Mouse (Mus musculus): Measurements from ENCODE around the gene Rag2. TPM values are rescaled to one million over a fixed set of nuclear protein-coding genes. Genes with fewer than 3 reads are reported as not detected.

The Rag2 gene
- polyA plus RNA-seq, 1 experiment, result 55.7 TPM

GRCm38 (mm10) chr2:101621611-101622010 lies 2.9 kb upstream of the Rag2 start:
- H3K27me3 ChIP-seq (ENCODE audit: control insufficient read depth, insufficient read depth, low read length), result no peaks in the 10 kb centered on the region
- TF ChIP-seq POLR2A (IDR thresholded peaks at IDR 0.05; ENCODE audit: control insufficient read depth, extremely low read depth, insufficient read depth, low read length, poor library complexity), result no peak
- TF ChIP-seq CTCF (IDR thresholded peaks at IDR 0.05; ENCODE audit: borderline replicate concordance, control insufficient read depth, extremely low read depth, insufficient read depth, low read length, poor library complexity), result no peak
- H3K36me3 ChIP-seq (ENCODE audit: control insufficient read depth, insufficient read depth, low read length), result peaks cover 4% of the 10 kb centered on the region; the same call in 1 of the 2 replicates
- H3K4me3 ChIP-seq (ENCODE audit: control insufficient read depth, insufficient read depth, low read length), result no peak overlapping the region
- WGBS, result 11% methylated on average over 7 of the region's 7 CpGs
- peak overlapping the region; percentile 100 for H3K27ac ChIP-seq (ENCODE audit: control insufficient read depth, insufficient read depth, low read length)
- H3K4me1 ChIP-seq (replicated peaks; ENCODE audit: control insufficient read depth, insufficient read depth, low read length), result peaks cover 17% of the 10 kb centered on the region
- DNase-seq, result peak; percentile 25

DNA sequence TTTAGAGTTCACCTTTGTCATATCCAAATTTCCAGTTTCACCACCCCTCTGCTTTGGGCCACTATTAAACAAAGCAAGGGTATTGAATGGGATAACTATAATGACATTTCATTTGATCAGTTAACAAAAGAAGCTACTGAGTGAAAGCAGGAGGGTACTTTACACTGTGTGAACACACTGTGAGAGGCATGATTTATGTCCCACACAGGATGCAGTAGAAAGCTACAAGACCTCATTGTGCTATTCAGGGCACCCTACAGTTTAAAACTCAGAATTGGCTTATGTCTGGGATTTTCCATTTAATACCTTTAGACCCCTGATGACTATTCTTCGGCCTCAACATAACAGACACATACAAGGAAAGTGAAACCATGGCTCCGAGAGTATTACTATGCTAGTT lies 1.5 kb upstream of the Rag2 start:
- Histone ChIP-seq H3K4me1 (replicated peaks; ENCODE audit: control insufficient read depth, insufficient read depth, low read length) (peaks cover 14% of the 10 kb centered on the region), H3K4me3 (ENCODE audit: control insufficient read depth, insufficient read depth, low read length) (no peak overlapping the region), H3K27ac (ENCODE audit: control insufficient read depth, insufficient read depth, low read length) (no peak overlapping the region; the same call in 1 of the 2 replicates), H3K36me3 (ENCODE audit: control insufficient read depth, insufficient read depth, low read length) (peaks cover 5% of the 10 kb centered on the region; the same call in 1 of the 2 replicates), H3K27me3 (ENCODE audit: control insufficient read depth, insufficient read depth, low read length) (no peaks in the 10 kb centered on the region)
- TF ChIP-seq POLR2A (IDR thresholded peaks at IDR 0.05; ENCODE audit: control insufficient read depth, extremely low read depth, insufficient read depth, low read length, poor library complexity) (no peak), CTCF (IDR thresholded peaks at IDR 0.05; ENCODE audit: borderline replicate concordance, control insufficient read depth, extremely low read depth, insufficient read depth, low read length, poor library complexity) (no peak)
- DNase-seq, result peak; percentile 6
- WGBS, result 44% methylated on average over 2 of the region's 2 CpGs

GRCm38 (mm10) chr2:101624011-101624410 lies 507 bp upstream of the Rag2 start:
- WGBS, result 18% methylated on average over 2 of the region's 2 CpGs
- peaks cover 15% of the 10 kb centered on the region; the same call in 1 of the 2 replicates for H3K36me3 ChIP-seq (ENCODE audit: control insufficient read depth, insufficient read depth, low read length)
- TF ChIP-seq POLR2A (IDR thresholded peaks at IDR 0.05; ENCODE audit: control insufficient read depth, extremely low read depth, insufficient read depth, low read length, poor library complexity), result no peak
- no peak for TF ChIP-seq CTCF (IDR thresholded peaks at IDR 0.05; ENCODE audit: borderline replicate concordance, control insufficient read depth, extremely low read depth, insufficient read depth, low read length, poor library complexity)
- no peaks in the 10 kb centered on the region for H3K27me3 ChIP-seq (ENCODE audit: control insufficient read depth, insufficient read depth, low read length)
- H3K4me1 ChIP-seq (replicated peaks; ENCODE audit: control insufficient read depth, insufficient read depth, low read length), result peaks cover 17% of the 10 kb centered on the region
- peak; percentile 4 for DNase-seq
- H3K4me3 ChIP-seq (ENCODE audit: control insufficient read depth, insufficient read depth, low read length), result no peak overlapping the region
- H3K27ac ChIP-seq (ENCODE audit: control insufficient read depth, insufficient read depth, low read length), result peak overlapping the region; percentile 40; the same call in 1 of the 2 replicates

DNA sequence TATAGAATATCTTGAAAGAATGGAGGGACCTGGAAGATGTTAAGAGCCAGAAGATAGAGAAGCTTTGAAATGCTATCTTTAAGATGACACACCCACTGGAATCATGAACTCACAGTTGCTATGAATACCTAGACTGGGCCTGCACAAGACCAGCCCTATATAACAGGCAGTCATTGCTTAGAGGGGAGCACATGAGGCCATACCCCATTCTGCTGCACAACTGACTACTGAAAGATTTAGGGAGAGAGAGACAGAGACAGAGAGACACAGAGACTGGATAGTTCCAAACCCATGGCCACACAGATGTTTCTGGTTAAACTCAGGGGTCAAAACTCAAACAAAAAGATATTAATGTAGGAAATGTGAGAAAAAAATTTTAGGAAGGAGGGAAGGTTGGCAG lies 2.7 kb downstream of the Rag2 start:
- peaks cover 41% of the 10 kb centered on the region for H3K36me3 ChIP-seq (ENCODE audit: control insufficient read depth, insufficient read depth, low read length)
- TF ChIP-seq CTCF (IDR thresholded peaks at IDR 0.05; ENCODE audit: borderline replicate concordance, control insufficient read depth, extremely low read depth, insufficient read depth, low read length, poor library complexity) (no peak), POLR2A (IDR thresholded peaks at IDR 0.05; ENCODE audit: control insufficient read depth, extremely low read depth, insufficient read depth, low read length, poor library complexity) (no peak)
- no peak for DNase-seq
- H3K4me3 ChIP-seq (ENCODE audit: control insufficient read depth, insufficient read depth, low read length), result no peak overlapping the region
- peaks cover 17% of the 10 kb centered on the region for H3K4me1 ChIP-seq (replicated peaks; ENCODE audit: control insufficient read depth, insufficient read depth, low read length)
- no peaks in the 10 kb centered on the region for H3K27me3 ChIP-seq (ENCODE audit: control insufficient read depth, insufficient read depth, low read length)
- H3K27ac ChIP-seq (ENCODE audit: control insufficient read depth, insufficient read depth, low read length), result peak overlapping the region; percentile 8; the same call in 1 of the 2 replicates

DNA sequence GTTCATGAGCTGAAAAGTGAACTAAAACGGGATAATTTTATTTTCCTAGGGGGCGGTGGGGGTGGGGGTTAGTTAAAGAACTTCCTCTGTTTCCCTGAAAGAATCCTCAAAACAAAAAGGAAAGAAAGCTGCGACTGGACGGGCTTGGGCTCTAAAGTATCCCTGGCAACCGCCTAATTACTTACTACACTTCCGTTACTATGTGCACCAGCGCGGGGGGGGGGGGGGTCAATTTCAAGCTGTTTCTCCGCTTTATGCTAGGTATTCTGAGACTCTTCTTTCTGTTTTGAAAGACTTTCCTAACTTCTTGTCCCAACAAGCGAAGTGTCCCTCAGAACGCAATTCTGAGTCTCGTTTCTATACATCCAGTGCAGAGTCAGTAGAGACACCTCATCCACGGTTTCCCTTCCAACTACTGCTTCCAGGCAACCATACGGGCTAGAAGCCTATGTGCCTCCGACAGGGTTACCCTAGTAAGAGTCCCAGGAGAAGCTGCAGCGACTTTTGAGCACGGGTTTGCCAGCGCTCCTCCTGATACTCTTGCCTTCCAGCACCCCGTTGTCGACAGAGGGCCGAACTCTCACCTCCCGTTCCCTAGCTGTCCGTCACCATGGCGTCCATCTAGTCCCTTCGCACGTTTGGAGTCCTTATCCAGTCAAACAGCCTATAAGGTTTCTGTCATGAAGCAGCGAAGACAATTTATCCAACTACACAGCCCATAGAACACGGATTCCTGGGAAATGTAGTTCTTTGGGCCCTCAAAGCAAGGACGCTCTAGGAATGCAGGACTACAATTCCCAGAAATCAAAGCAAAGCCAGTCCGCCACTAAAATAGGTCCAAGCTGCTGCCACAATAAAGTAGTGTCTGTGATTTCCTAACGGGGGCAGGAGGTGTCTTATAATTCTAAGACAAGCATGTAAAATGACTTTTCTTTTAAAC lies 4.0 kb downstream of the Rag2 start:
- TF ChIP-seq POLR2A (IDR thresholded peaks at IDR 0.05; ENCODE audit: control insufficient read depth, extremely low read depth, insufficient read depth, low read length, poor library complexity) (no peak), CTCF (IDR thresholded peaks at IDR 0.05; ENCODE audit: borderline replicate concordance, control insufficient read depth, extremely low read depth, insufficient read depth, low read length, poor library complexity) (no peak)
- Histone ChIP-seq H3K27ac (ENCODE audit: control insufficient read depth, insufficient read depth, low read length) (peak overlapping the region; percentile 52), H3K4me1 (replicated peaks; ENCODE audit: control insufficient read depth, insufficient read depth, low read length) (peaks cover 15% of the 10 kb centered on the region), H3K27me3 (ENCODE audit: control insufficient read depth, insufficient read depth, low read length) (no peaks in the 10 kb centered on the region), H3K36me3 (ENCODE audit: control insufficient read depth, insufficient read depth, low read length) (peaks cover 47% of the 10 kb centered on the region), H3K4me3 (ENCODE audit: control insufficient read depth, insufficient read depth, low read length) (peak overlapping the region; percentile 52)
- 43% methylated on average over 31 of the region's 31 CpGs for WGBS
- peak; percentile 22 for DNase-seq

DNA sequence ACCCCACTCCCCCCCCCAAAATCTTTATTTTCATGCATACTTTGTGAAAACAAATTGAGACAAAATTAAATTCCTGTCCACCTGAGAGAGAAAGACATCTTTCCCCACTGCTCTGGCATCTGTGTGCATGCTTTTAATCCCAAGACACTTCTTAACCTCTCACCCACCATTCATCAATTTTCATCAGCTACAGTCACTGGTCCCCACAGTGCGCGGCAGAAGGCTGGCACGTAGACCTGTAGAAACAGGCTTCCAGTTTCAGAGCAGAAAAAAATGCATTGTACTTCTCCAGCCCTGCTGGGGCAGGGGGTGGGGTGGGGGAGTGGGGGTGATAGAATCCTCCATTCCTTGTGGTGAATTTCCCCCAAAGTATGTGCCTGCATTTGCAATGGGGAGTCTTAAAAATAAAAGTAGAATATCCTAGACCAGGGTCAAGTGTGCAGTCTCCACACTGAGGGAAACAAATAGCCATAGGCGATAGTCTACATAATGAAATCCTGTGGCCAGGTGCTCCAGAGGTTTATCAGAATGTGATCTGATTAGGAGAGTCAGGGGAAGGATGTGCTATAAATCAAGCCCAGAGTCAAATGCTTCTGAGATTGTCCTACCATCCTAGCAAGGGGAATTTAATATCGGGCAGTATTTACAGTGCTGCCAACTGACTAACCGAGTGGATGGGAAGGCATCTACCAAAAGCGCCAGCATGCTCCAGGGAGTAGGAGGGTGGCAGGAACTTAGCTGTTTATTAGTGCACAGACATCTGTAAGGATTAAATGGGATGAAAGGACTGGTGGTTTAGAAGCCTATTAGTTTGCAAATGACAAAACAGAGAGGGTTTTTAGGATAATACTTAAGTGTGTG lies 14.7 kb downstream of the Rag2 start:
- H3K36me3 ChIP-seq (ENCODE audit: control insufficient read depth, insufficient read depth, low read length), result peaks cover 63% of the 10 kb centered on the region
- peaks cover 37% of the 10 kb centered on the region for H3K4me1 ChIP-seq (replicated peaks; ENCODE audit: control insufficient read depth, insufficient read depth, low read length)
- H3K4me3 ChIP-seq (ENCODE audit: control insufficient read depth, insufficient read depth, low read length), result no peak overlapping the region
- TF ChIP-seq CTCF (IDR thresholded peaks at IDR 0.05; ENCODE audit: borderline replicate concordance, control insufficient read depth, extremely low read depth, insufficient read depth, low read length, poor library complexity) (no peak), POLR2A (IDR thresholded peaks at IDR 0.05; ENCODE audit: control insufficient read depth, extremely low read depth, insufficient read depth, low read length, poor library complexity) (no peak)
- no peak for DNase-seq
- H3K27me3 ChIP-seq (ENCODE audit: control insufficient read depth, insufficient read depth, low read length), result no peaks in the 10 kb centered on the region
- 94% methylated on average over 7 of the region's 7 CpGs for WGBS
- no peak overlapping the region for H3K27ac ChIP-seq (ENCODE audit: control insufficient read depth, insufficient read depth, low read length)
